In the genomic region with DNA sequence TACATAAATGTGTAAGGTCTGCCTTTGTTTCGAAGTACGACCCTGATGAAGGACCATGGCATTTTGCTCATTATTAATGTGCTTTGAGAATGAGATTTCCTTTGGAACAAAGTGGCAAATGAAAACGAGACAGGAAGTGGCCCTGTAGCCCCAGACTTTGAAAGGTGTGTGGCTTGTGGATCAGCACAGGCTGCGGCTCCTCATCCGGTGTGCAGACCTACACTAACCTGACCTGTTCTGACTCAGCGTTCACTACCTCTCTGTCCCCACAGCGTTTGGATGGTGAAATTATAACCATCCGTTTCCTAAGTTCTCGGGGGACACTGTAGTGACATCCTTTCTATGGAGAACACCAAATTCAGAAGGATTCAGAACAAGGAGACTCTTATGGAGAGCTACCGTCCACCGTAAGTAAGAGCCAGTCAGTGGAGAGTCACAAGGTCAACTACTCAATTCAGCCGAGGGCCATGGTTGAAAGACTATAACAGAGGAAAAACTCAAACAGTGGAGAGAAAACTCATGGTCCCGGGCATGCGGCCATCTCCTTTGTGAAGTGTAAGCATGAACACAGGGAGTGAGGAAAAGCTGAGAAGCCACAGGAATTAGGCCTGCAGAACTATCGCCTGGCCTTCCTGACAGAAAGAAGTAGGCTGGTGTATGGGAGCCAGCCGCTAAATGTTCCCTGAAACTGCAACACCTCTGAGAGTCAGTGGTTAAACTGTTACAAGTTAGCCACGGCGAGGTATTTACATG, we compare ENCODE assay signal across 11 mouse cellular contexts. TPM values are rescaled to one million over a fixed set of nuclear protein-coding genes. Genes with fewer than 3 reads are reported as not detected.
DNase-seq lines count a peak whose midpoint lies in the region; ATAC-seq lines count a peak whose summit lies in the region.
"Had no signal": no experiment of that assay in that cellular context is flagged by ENCODE, and none has a peak within 500 bp of the region (broad histone marks: within the 10 kb centered on the region; RNA-seq: fewer than 3 reads in every experiment).

No protein-coding gene starts in this region.

- no peak for DNase-seq in frontal cortex, postnatal 14 days (ENCODE audit: low spot score in 2 of 2)
- DNase-seq in kidney, postnatal 10 days = peak; percentile 28
- no peak for DNase-seq in kidney, postnatal 14 days
- no peak for DNase-seq in adrenal gland, adult 8-10 months
- DNase-seq in cerebellum, postnatal 4 days (ENCODE audit: low spot score in 2 of 2) = no peak
- DNase-seq: cerebellum, adult 9-11 months had no signal

- peak; percentile 48 for ATAC-seq in frontal cortex, adult (ENCODE audit: low TSS enrichment)
- peak; percentile 63 for ATAC-seq in activated CD4-positive, CD25-positive, alpha-beta regulatory T cell, adult 4 months
- peak; percentile 60 for ATAC-seq in inflammation-experienced regulatory T-cells, adult 6 months
- ATAC-seq: forebrain, embryonic 14.5 days; intestine, embryonic 16.5 days had no signal

RNA-seq across cellular contexts. Expression of gene Adrb1, which starts 42.6 kb away (rescaled TPM):
- not detected for polyA plus RNA-seq in activated CD4-positive, CD25-positive, alpha-beta regulatory T cell, adult 4 months (2017; shearing (Covaris generic))
- polyA plus RNA-seq in inflammation-experienced regulatory T-cells, adult 6 months (2017; shearing (Covaris generic)) = under 1 TPM in 1 of 3 experiments, not detected in 2; 0.20 TPM
- 1 to 10 TPM; 1.5 to 3.1 (median 2.4) TPM for total RNA-seq in adrenal gland, adult 8-10 months (2022)
